Mouse (Mus musculus): Measurements from ENCODE around the gene Gpatch4. TPM values are rescaled to one million over a fixed set of nuclear protein-coding genes. Genes with fewer than 3 reads are reported as not detected.

Gpatch4 gene
- total RNA-seq, 2 experiments from 2014 or later, result 40.8 to 45.8 TPM

GRCm38 (mm10) chr3:88090106-88090505, 47.2 kb downstream of the Gpatch4 start:
- no peak for ATAC-seq (replicated peaks; ENCODE audit: poor library complexity, severe bottlenecking)

- ATAC-seq (replicated peaks; ENCODE audit: poor library complexity, severe bottlenecking), result no peak
These were observed 47.7 kb downstream of the Gpatch4 start for GRCm38 (mm10) chr3:88090616-88091015.

- ATAC-seq (replicated peaks; ENCODE audit: poor library complexity, severe bottlenecking), result no peak
These were observed 51.2 kb downstream of the Gpatch4 start for GRCm38 (mm10) chr3:88094126-88094525.

- ATAC-seq (replicated peaks; ENCODE audit: poor library complexity, severe bottlenecking), result no peak
These were observed 54.8 kb downstream of the Gpatch4 start for GRCm38 (mm10) chr3:88097666-88098065.

- ATAC-seq (replicated peaks; ENCODE audit: poor library complexity, severe bottlenecking), result no peak
These were observed 57.3 kb downstream of the Gpatch4 start for GRCm38 (mm10) chr3:88100251-88100650.

GRCm38 (mm10) chr3:88101736-88102135, 58.8 kb downstream of the Gpatch4 start:
- ATAC-seq (replicated peaks; ENCODE audit: poor library complexity, severe bottlenecking), result no peak

- ATAC-seq (replicated peaks; ENCODE audit: poor library complexity, severe bottlenecking), result no peak
These were observed 59.3 kb downstream of the Gpatch4 start for GRCm38 (mm10) chr3:88102196-88102595.

- peak; percentile 87 for ATAC-seq (replicated peaks; ENCODE audit: poor library complexity, severe bottlenecking)
These were observed 59.7 kb downstream of the Gpatch4 start for GRCm38 (mm10) chr3:88102611-88103010.

Other genes with a start within 250 kb of the Gpatch4 start
- not detected in 2 replicates for gene Ntrk1, start 247.9 kb upstream of the Gpatch4 start, total RNA-seq (2014; fragmentation: Nextera tagmentation)
- not detected in 2 replicates for gene Ntrk1, start 247.9 kb upstream of the Gpatch4 start, total RNA-seq (2017)
- gene Insrr, start 246.2 kb upstream of the Gpatch4 start, total RNA-seq (2014; fragmentation: Nextera tagmentation), result not detected in 2 replicates
- not detected in 2 replicates for gene Insrr, start 246.2 kb upstream of the Gpatch4 start, total RNA-seq (2017)
- 1.8 and 9.6 TPM in 2 replicates for gene Pear1, start 218.8 kb upstream of the Gpatch4 start, total RNA-seq (2014; fragmentation: Nextera tagmentation)
- gene Pear1, start 218.8 kb upstream of the Gpatch4 start, total RNA-seq (2017), result 0.57 and 1.0 TPM in 2 replicates
- not detected in 2 replicates for gene Sh2d2a, start 196.4 kb upstream of the Gpatch4 start, total RNA-seq (2014; fragmentation: Nextera tagmentation)
- 0.10 TPM in 1 of 2 replicates, not detected in the other for gene Sh2d2a, start 196.4 kb upstream of the Gpatch4 start, total RNA-seq (2017)
- 25.9 and 35.4 TPM in 2 replicates for gene Prcc, start 157.5 kb upstream of the Gpatch4 start, total RNA-seq (2014; fragmentation: Nextera tagmentation)
- 29.6 and 33.4 TPM in 2 replicates for gene Prcc, start 157.5 kb upstream of the Gpatch4 start, total RNA-seq (2017)
- gene Hdgf, start 136.8 kb upstream of the Gpatch4 start, total RNA-seq (2014; fragmentation: Nextera tagmentation), result 330 and 338 TPM in 2 replicates
- gene Hdgf, start 136.8 kb upstream of the Gpatch4 start, total RNA-seq (2017), result 302 and 321 TPM in 2 replicates
- gene Mrpl24, start 123.6 kb upstream of the Gpatch4 start, total RNA-seq (2014; fragmentation: Nextera tagmentation), result 165 and 169 TPM in 2 replicates
- 112 and 134 TPM in 2 replicates for gene Mrpl24, start 123.6 kb upstream of the Gpatch4 start, total RNA-seq (2017)
- gene Isg20l2, start 112.8 kb upstream of the Gpatch4 start, total RNA-seq (2014; fragmentation: Nextera tagmentation), result 49.5 and 63.1 TPM in 2 replicates
- 45.7 and 51.4 TPM in 2 replicates for gene Isg20l2, start 112.8 kb upstream of the Gpatch4 start, total RNA-seq (2017)
- 20.7 and 30.7 TPM in 2 replicates for gene Rrnad1, start 112.4 kb upstream of the Gpatch4 start, total RNA-seq (2014; fragmentation: Nextera tagmentation)
- 13.6 and 13.8 TPM in 2 replicates for gene Rrnad1, start 112.4 kb upstream of the Gpatch4 start, total RNA-seq (2017)
- not detected in 2 replicates for gene Crabp2, start 94.4 kb upstream of the Gpatch4 start, total RNA-seq (2014; fragmentation: Nextera tagmentation)
- not detected in 2 replicates for gene Crabp2, start 94.4 kb upstream of the Gpatch4 start, total RNA-seq (2017)
- gene Nes, start 72.0 kb upstream of the Gpatch4 start, total RNA-seq (2014; fragmentation: Nextera tagmentation), result not detected in 2 replicates
- gene Nes, start 72.0 kb upstream of the Gpatch4 start, total RNA-seq (2017), result 0.05 TPM in 1 of 2 replicates, not detected in the other
- gene Bcan, start 42.9 kb upstream of the Gpatch4 start, total RNA-seq (2014; fragmentation: Nextera tagmentation), result not detected in 2 replicates
- not detected in 2 replicates for gene Bcan, start 42.9 kb upstream of the Gpatch4 start, total RNA-seq (2017)
- gene Hapln2, start 15.5 kb upstream of the Gpatch4 start, total RNA-seq (2014; fragmentation: Nextera tagmentation), result not detected in 2 replicates
- gene Hapln2, start 15.5 kb upstream of the Gpatch4 start, total RNA-seq (2017), result not detected in 2 replicates
- gene Naxe, start 15.4 kb downstream of the Gpatch4 start, total RNA-seq (2014; fragmentation: Nextera tagmentation), result 73.8 and 84.3 TPM in 2 replicates
- 34.3 and 36.1 TPM in 2 replicates for gene Naxe, start 15.4 kb downstream of the Gpatch4 start, total RNA-seq (2017)
- not detected in 2 replicates for gene Ttc24, start 35.2 kb downstream of the Gpatch4 start, total RNA-seq (2014; fragmentation: Nextera tagmentation)
- gene Ttc24, start 35.2 kb downstream of the Gpatch4 start, total RNA-seq (2017), result not detected in 2 replicates
- 5.9 and 9.9 TPM in 2 replicates for gene Iqgap3, start 38.9 kb downstream of the Gpatch4 start, total RNA-seq (2014; fragmentation: Nextera tagmentation)
- 19.5 and 19.9 TPM in 2 replicates for gene Iqgap3, start 38.9 kb downstream of the Gpatch4 start, total RNA-seq (2017)
- gene Mef2d, start 99.3 kb downstream of the Gpatch4 start, total RNA-seq (2014; fragmentation: Nextera tagmentation), result 119 and 132 TPM in 2 replicates
- 42.4 and 52.4 TPM in 2 replicates for gene Mef2d, start 99.3 kb downstream of the Gpatch4 start, total RNA-seq (2017)
- not detected in 2 replicates for gene Rhbg, start 211.6 kb downstream of the Gpatch4 start, total RNA-seq (2014; fragmentation: Nextera tagmentation)
- not detected in 2 replicates for gene Rhbg, start 211.6 kb downstream of the Gpatch4 start, total RNA-seq (2017)
- not detected in 2 replicates for gene Gm38392, start 244.1 kb downstream of the Gpatch4 start, total RNA-seq (2014; fragmentation: Nextera tagmentation)
- gene Gm38392, start 244.1 kb downstream of the Gpatch4 start, total RNA-seq (2017), result not detected in 2 replicates